Mouse (Mus musculus): ENCODE results near the gene Mfsd11.

GRCm38 (mm10) chr11:116826550-116827504, 25.4 kb upstream of the Mfsd11 start:
- no peak for TF ChIP-seq POLR2A (IDR thresholded peaks at IDR 0.05; ENCODE audit: low read depth, low read length)
- no peak for TF ChIP-seq CTCF (IDR thresholded peaks at IDR 0.05; ENCODE audit: borderline replicate concordance, insufficient read depth, low read length)

Data from embryonic fibroblast, embryonic 13.5 days (primary cell).